Mouse (Mus musculus): ENCODE data around the gene Gsdmc4.
"Not testable (repeated sequence)": the region's sequence is repeated elsewhere in the genome, so short reads cannot be mapped to it uniquely, and the experiment has no call there.

The Gsdmc4 gene

GRCm38 (mm10) chr15:63912197-63912596, at the start of gene Gsdmc4:
TSS of gene Gsdmc4 (minus strand) at chr15:63912297.
- not testable (repeated sequence) for DNase-seq (ENCODE audit: low spot score)

GRCm38 (mm10) chr15:63960542-63960941, 48.4 kb upstream of the Gsdmc4 start:
- no peak for DNase-seq (ENCODE audit: low spot score)

GRCm38 (mm10) chr15:63957553-63957952, 45.5 kb upstream of the Gsdmc4 start:
- no peak for DNase-seq (ENCODE audit: low spot score)

- no peak for DNase-seq (ENCODE audit: low spot score)
Observed at GRCm38 (mm10) chr15:63953256-63953655, 41.2 kb upstream of the Gsdmc4 start.

- no peak for DNase-seq (ENCODE audit: low spot score)
Observed at GRCm38 (mm10) chr15:63941221-63941620, 29.1 kb upstream of the Gsdmc4 start.

GRCm38 (mm10) chr15:63932656-63933055, 20.6 kb upstream of the Gsdmc4 start:
- DNase-seq (ENCODE audit: low spot score), result no peak

GRCm38 (mm10) chr15:63931404-63931803, 19.3 kb upstream of the Gsdmc4 start:
- DNase-seq (ENCODE audit: low spot score), result no peak

GRCm38 (mm10) chr15:63930107-63931041, 18.3 kb upstream of the Gsdmc4 start:
- DNase-seq (ENCODE audit: low spot score), result no peak

GRCm38 (mm10) chr15:63926201-63926600, 14.1 kb upstream of the Gsdmc4 start:
- no peak for DNase-seq (ENCODE audit: low spot score)

- no peak for DNase-seq (ENCODE audit: low spot score)
Observed at GRCm38 (mm10) chr15:63924484-63924883, 12.4 kb upstream of the Gsdmc4 start.

- not testable (repeated sequence) for DNase-seq (ENCODE audit: low spot score)
Observed at GRCm38 (mm10) chr15:63921618-63922017, 9.5 kb upstream of the Gsdmc4 start.

- not testable (repeated sequence) for DNase-seq (ENCODE audit: low spot score)
Observed at GRCm38 (mm10) chr15:63919728-63920127, 7.6 kb upstream of the Gsdmc4 start.

- not testable (repeated sequence) for DNase-seq (ENCODE audit: low spot score)
Observed at GRCm38 (mm10) chr15:63916584-63916983, 4.5 kb upstream of the Gsdmc4 start.

- not testable (repeated sequence) for DNase-seq (ENCODE audit: low spot score)
Observed at GRCm38 (mm10) chr15:63909896-63910295, 2.2 kb downstream of the Gsdmc4 start.

GRCm38 (mm10) chr15:63895560-63896353, 16.3 kb downstream of the Gsdmc4 start:
- DNase-seq (ENCODE audit: low spot score), result peak; percentile 4

- DNase-seq (ENCODE audit: low spot score), result not testable (repeated sequence)
Observed at GRCm38 (mm10) chr15:63888440-63888839, 23.7 kb downstream of the Gsdmc4 start.

GRCm38 (mm10) chr15:63887949-63888348, 24.1 kb downstream of the Gsdmc4 start:
- DNase-seq (ENCODE audit: low spot score), result not testable (repeated sequence)

GRCm38 (mm10) chr15:63878458-63878857, 33.6 kb downstream of the Gsdmc4 start, which contains the start of gene Gsdmc3:
TSS of gene Gsdmc3 (minus strand) at chr15:63878558.
- not testable (repeated sequence) for DNase-seq (ENCODE audit: low spot score)

GRCm38 (mm10) chr15:63876160-63876559, 35.9 kb downstream of the Gsdmc4 start:
- DNase-seq (ENCODE audit: low spot score), result not testable (repeated sequence)

- DNase-seq (ENCODE audit: low spot score), result not testable (repeated sequence)
Observed at GRCm38 (mm10) chr15:63861965-63862364, 50.1 kb downstream of the Gsdmc4 start.
